Mouse (Mus musculus) CH12.LX (cell line): ENCODE results near the gene Upf1. TPM values are rescaled to one million over a fixed set of nuclear protein-coding genes. Genes with fewer than 3 reads are reported as not detected.
A peak's percentile ranks its signal among the peaks of the same experiment; 100 is the strongest.

Experiments used
- DNase-seq: peaks from one replicate; pipeline ENCODE4 v3.0.0-alpha.2; 2013; ENCODE audit errors: extremely low read depth
- H3K27ac ChIP-seq: 2 replicates; pipeline ENCODE4 v1.5.1; 2012; ENCODE audit warnings: low read depth, mild to moderate bottlenecking, control low read depth, moderate library complexity; ENCODE audit not compliant: insufficient read depth
- H3K27me3 ChIP-seq: replicated peaks from 2 replicates; pipeline ENCODE3; 2012; ENCODE audit warnings: inconsistent platforms
- H3K36me3 ChIP-seq, 2 experiments: replicated peaks in 1 of 2; 2 replicates each; pipeline versions ENCODE3 to v1.6.1; 2012; ENCODE audit warnings: inconsistent platforms in 1 of 2, low read length in 1 of 2, mild to moderate bottlenecking in 1 of 2, mixed read lengths in 1 of 2, moderate library complexity in 1 of 2; ENCODE audit not compliant: control insufficient read depth in 1 of 2, insufficient read depth in 1 of 2
- H3K4me1 ChIP-seq, 2 experiments: 2 replicates each; pipeline ENCODE4 v1.6.1; 2012; ENCODE audit warnings: inconsistent platforms in 1 of 2, moderate library complexity in 1 of 2; ENCODE audit not compliant: insufficient read depth in 2 of 2, control insufficient read depth in 1 of 2
- H3K4me2 ChIP-seq: 2 replicates; pipeline ENCODE4 v1.6.1; 2012; ENCODE audit warnings: low read depth, mild to moderate bottlenecking, control low read depth; ENCODE audit not compliant: poor library complexity, insufficient read depth, severe bottlenecking
- H3K4me3 ChIP-seq, 3 experiments: fragments of 150-350 bp in 1 of 3; sonication (generic) in 1 of 3; replicated peaks in 1 of 3; 2 replicates each; pipeline versions ENCODE3 to v1.5.1; 2011 to 2012; ENCODE audit warnings: low read depth in 2 of 3, low read length in 2 of 3, mild to moderate bottlenecking in 2 of 3, moderate library complexity in 2 of 3, control low read depth in 1 of 3, improper control_type of control experiment in 1 of 3, inconsistent platforms in 1 of 3, mixed read lengths in 1 of 3; ENCODE audit not compliant: poor library complexity in 1 of 3
- H3K79me2 ChIP-seq: replicated peaks from 2 replicates; pipeline ENCODE4 v1.6.1; 2012; ENCODE audit warnings: mild to moderate bottlenecking, moderate library complexity; ENCODE audit not compliant: control insufficient read depth, poor library complexity, insufficient read depth, severe bottlenecking; ENCODE audit errors: extremely low read depth
- H3K9ac ChIP-seq: 2 replicates; pipeline ENCODE4 v1.6.1; 2012; ENCODE audit warnings: low read depth, mild to moderate bottlenecking, control low read depth, moderate library complexity; ENCODE audit not compliant: insufficient read depth
- H3K9me3 ChIP-seq: replicated peaks from 2 replicates; pipeline ENCODE3; 2012; ENCODE audit warnings: low read length, inconsistent platforms, mixed read lengths
- CHD2 ChIP-seq: IDR thresholded peaks from 2 replicates; pipeline ENCODE4 v1.6.1; 2011; ENCODE audit warnings: low read length, improper control_type of control experiment
- CTCF ChIP-seq, 2 experiments: IDR thresholded peaks in 1 of 2; conservative IDR thresholded peaks in 1 of 2; 2 replicates each; pipeline ENCODE4 v1.5.1; 2011 to 2012; ENCODE audit warnings: low read depth in 2 of 2, low read length in 2 of 2, improper control_type of control experiment in 1 of 2, inconsistent platforms in 1 of 2, mild to moderate bottlenecking in 1 of 2, moderate library complexity in 1 of 2
- E2F4 ChIP-seq: IDR thresholded peaks from 2 replicates; pipeline ENCODE4 v1.6.1; 2011; ENCODE audit warnings: low read depth, low read length, improper control_type of control experiment; ENCODE audit not compliant: insufficient replicate concordance
- ELF1 ChIP-seq: IDR thresholded peaks from 2 replicates; pipeline ENCODE4 v1.6.1; 2014; ENCODE audit warnings: low read depth, mild to moderate bottlenecking, inconsistent platforms, low read length, improper control_type of control experiment
- HCFC1 ChIP-seq: IDR thresholded peaks from 2 replicates; pipeline ENCODE4 v1.6.1; 2012; ENCODE audit warnings: low read depth, mild to moderate bottlenecking, inconsistent platforms, low read length, improper control_type of control experiment
- IRF4 ChIP-seq: IDR thresholded peaks from 2 replicates; pipeline ENCODE4 v1.6.1; 2014; ENCODE audit warnings: low read depth, mild to moderate bottlenecking, inconsistent platforms, low read length, improper control_type of control experiment
- MAX ChIP-seq: IDR thresholded peaks from 2 replicates; pipeline ENCODE4 v1.6.1; 2011; ENCODE audit warnings: low read length, improper control_type of control experiment
- MAZ ChIP-seq: IDR thresholded peaks from 2 replicates; pipeline ENCODE4 v1.6.1; 2012; ENCODE audit warnings: low read depth, mild to moderate bottlenecking, inconsistent platforms, low read length, improper control_type of control experiment, moderate library complexity
- MEF2A ChIP-seq: IDR thresholded peaks from 2 replicates; pipeline ENCODE4 v1.6.1; 2014; ENCODE audit warnings: low read depth, mild to moderate bottlenecking, inconsistent platforms, low read length, improper control_type of control experiment, borderline replicate concordance
- NRF1 ChIP-seq: IDR thresholded peaks from 2 replicates; pipeline ENCODE4 v1.6.1; 2014; ENCODE audit warnings: low read depth, mild to moderate bottlenecking, inconsistent platforms, low read length, improper control_type of control experiment, moderate library complexity
- PAX5 ChIP-seq: IDR thresholded peaks from 2 replicates; pipeline ENCODE4 v1.6.1; 2012; ENCODE audit warnings: low read length, inconsistent platforms, mixed read lengths
- POLR2A ChIP-seq: IDR thresholded peaks from 2 replicates; pipeline ENCODE4 v1.6.1; 2011; ENCODE audit warnings: low read depth, mild to moderate bottlenecking, improper control_type of control experiment, low read length
- POLR2AphosphoS2 ChIP-seq: IDR thresholded peaks from 2 replicates; pipeline ENCODE4 v1.6.1; 2011; ENCODE audit warnings: low read depth, low read length, improper control_type of control experiment
- RAD21 ChIP-seq: IDR thresholded peaks from 2 replicates; pipeline ENCODE4 v1.6.1; 2011; ENCODE audit warnings: low read depth, mild to moderate bottlenecking, low read length, improper control_type of control experiment, moderate library complexity
- SIN3A ChIP-seq: IDR thresholded peaks from 2 replicates; pipeline ENCODE4 v1.6.1; 2012; ENCODE audit warnings: low read length, improper control_type of control experiment, inconsistent platforms
- TBP ChIP-seq: conservative IDR thresholded peaks from 2 replicates; pipeline ENCODE4 v1.6.1; 2011; ENCODE audit warnings: low read depth, low read length, improper control_type of control experiment
- TCF12 ChIP-seq: IDR thresholded peaks from 2 replicates; pipeline ENCODE4 v1.6.1; 2014; ENCODE audit warnings: low read depth, mild to moderate bottlenecking, inconsistent platforms, low read length, improper control_type of control experiment
- UBTF ChIP-seq: IDR thresholded peaks from 2 replicates; pipeline ENCODE4 v1.6.1; 2012; ENCODE audit warnings: low read depth, mild to moderate bottlenecking, inconsistent platforms, low read length, improper control_type of control experiment, moderate library complexity
- USF1 ChIP-seq: IDR thresholded peaks from 2 replicates; pipeline ENCODE4 v1.6.1; 2014; ENCODE audit warnings: low read depth, mild to moderate bottlenecking, inconsistent platforms, low read length, improper control_type of control experiment
- ZMIZ1 ChIP-seq: IDR thresholded peaks from 2 replicates; pipeline ENCODE4 v1.6.1; 2012; ENCODE audit warnings: low read depth, mild to moderate bottlenecking, inconsistent platforms, low read length, improper control_type of control experiment
- ZNF384 ChIP-seq: IDR thresholded peaks from 2 replicates; pipeline ENCODE4 v1.6.1; 2012; ENCODE audit warnings: low read depth, low read length, improper control_type of control experiment, inconsistent platforms
- dilution Hi-C: fragments of 300-500 bp; cut with MboI; formaldehyde crosslinking; loops from 2 replicates; pipeline ENCODE4 v1.14.3; 2020; ENCODE audit warnings: low sequenced_read_pairs; ENCODE audit not compliant: extremely low pct_unique_long_range_greater_than_20kb, extremely low pct_ligation_motif_present
- in situ Hi-C: fragments of 300-500 bp; cut with MboI; formaldehyde crosslinking; loops from 3 replicates; pipeline ENCODE4 v1.14.3; 2019; ENCODE audit warnings: low sequenced_read_pairs, low pct_ligation_motif_present, low pct_unique_long_range_greater_than_20kb, mixed read lengths
- polyA plus RNA-seq: library from polyadenylated mRNA; unstranded; fragments of >175 nt; gene quantifications from 2 replicates; pipeline ENCODE4 v1.2.1, GENCODE M21; 2012; ENCODE audit warnings: low read depth; ENCODE audit not compliant: insufficient read length
- total RNA-seq, 2 experiments: library from RNA; depleted of rRNA; stranded (reverse); fragments of 300-350 nt in 1 of 2; fragments of >200 nt in 1 of 2; gene quantifications; 2 replicates each; pipeline ENCODE4 v1.2.3; 2012 to 2014

Upf1 gene
- total and polyA plus RNA-seq, 3 experiments: 27.0 to 44.4 (median 39.6) TPM

- DNase-seq: no peak
- in situ Hi-C loops: no loop called here
- peaks cover 6 to 25% of the 10 kb centered on the region in 2 experiments for H3K36me3 ChIP-seq
These were observed 926 bp upstream of the Upf1 start for GRCm38 (mm10) chr8:70354004-70354403.

GRCm38 (mm10) chr8:70352657-70353151 is 374 bp downstream of the Upf1 start:
- peak overlapping the region; percentile 83 for H3K9ac ChIP-seq
- H3K4me1 ChIP-seq: peaks cover 39 to 51% of the 10 kb centered on the region in 2 experiments
- TF ChIP-seq TCF12 (0 out of 2 replicates have a peak, but pooled peaks have one; percentile 6), UBTF (peak; percentile 100), CTCF (conservative IDR thresholded peaks at IDR 0.05 in 1 of 2, IDR thresholded peaks at IDR 0.05 in 1 of 2; ENCODE audit: low read depth in 2 of 2, low read length in 2 of 2) (no peak), SIN3A (0 out of 2 replicates have a peak, but pooled peaks have one; percentile 47), HCFC1 (0 out of 2 replicates have a peak, but pooled peaks have one; percentile 3)
- H3K36me3 ChIP-seq: peaks cover 14 to 38% of the 10 kb centered on the region in 2 experiments
- H3K9me3 ChIP-seq: no peaks in the 10 kb centered on the region
- in situ Hi-C loops: no loop called here
- H3K4me3 ChIP-seq: peak overlapping the region; percentile 85 to 90 (median 85)
- H3K27ac ChIP-seq: peak overlapping the region; percentile 48
- peak; percentile 20 for DNase-seq
- no peaks in the 10 kb centered on the region for H3K27me3 ChIP-seq
- peak overlapping the region; percentile 58 for H3K4me2 ChIP-seq
- H3K79me2 ChIP-seq: peaks cover 51% of the 10 kb centered on the region
- dilution Hi-C loops: no loop called here

More at GRCm38 (mm10) chr8:70354004-70354403, 926 bp upstream of the Upf1 start:
- Histone ChIP-seq H3K27me3 (no peaks in the 10 kb centered on the region), H3K9me3 (no peaks in the 10 kb centered on the region), H3K4me3 (peak overlapping the region; percentile 42 to 90 (median 51)), H3K27ac (no peak overlapping the region), H3K4me1 (peaks cover 27 to 38% of the 10 kb centered on the region in 2 experiments), H3K79me2 (peaks cover 38% of the 10 kb centered on the region), H3K9ac (peak overlapping the region; percentile 55; the same call in 1 of the 2 replicates), H3K4me2 (peak overlapping the region; percentile 65)
- dilution Hi-C loops: no loop called here
- TF ChIP-seq MAX (no peak), CTCF (conservative IDR thresholded peaks at IDR 0.05 in 1 of 2, IDR thresholded peaks at IDR 0.05 in 1 of 2; ENCODE audit: low read depth in 2 of 2, low read length in 2 of 2) (no peak), IRF4 (no peak)

- H3K27me3 ChIP-seq: no peaks in the 10 kb centered on the region
- in situ Hi-C loops: no loop called here
- peaks cover 14 to 44% of the 10 kb centered on the region in 2 experiments for H3K36me3 ChIP-seq
- H3K9me3 ChIP-seq: no peaks in the 10 kb centered on the region
- DNase-seq: no peak
- peaks cover 44 to 58% of the 10 kb centered on the region in 2 experiments for H3K4me1 ChIP-seq
- TF ChIP-seq ZMIZ1: no peak
- no peak for TF ChIP-seq POLR2A
- no peak for TF ChIP-seq MEF2A
- no peak for TF ChIP-seq MAX
- TF ChIP-seq CHD2: no peak
- TF ChIP-seq USF1: no peak
- no peak for TF ChIP-seq ZNF384
- no peak for TF ChIP-seq PAX5
- TF ChIP-seq POLR2AphosphoS2: no peak
- TF ChIP-seq E2F4: no peak
- TF ChIP-seq TCF12: no peak
- TF ChIP-seq HCFC1: no peak
- no peak for TF ChIP-seq RAD21
- no peak for TF ChIP-seq MAZ
- TF ChIP-seq NRF1: no peak
- no peak for TF ChIP-seq ELF1
- no peak for TF ChIP-seq TBP
- TF ChIP-seq, all 38 proteins: peak for 0
- dilution Hi-C loops: no loop called here
- H3K9ac ChIP-seq: peak overlapping the region; percentile 83
- no peak overlapping the region for H3K27ac ChIP-seq
- peak overlapping the region; percentile 85 to 90 (median 85) for H3K4me3 ChIP-seq
- H3K4me2 ChIP-seq: peak overlapping the region; percentile 58
- peaks cover 58% of the 10 kb centered on the region for H3K79me2 ChIP-seq
These were observed 1.1 kb downstream of the Upf1 start for GRCm38 (mm10) chr8:70352000-70352384.
